Mouse (Mus musculus): ENCODE measurements around the gene Trim15.

DNA sequence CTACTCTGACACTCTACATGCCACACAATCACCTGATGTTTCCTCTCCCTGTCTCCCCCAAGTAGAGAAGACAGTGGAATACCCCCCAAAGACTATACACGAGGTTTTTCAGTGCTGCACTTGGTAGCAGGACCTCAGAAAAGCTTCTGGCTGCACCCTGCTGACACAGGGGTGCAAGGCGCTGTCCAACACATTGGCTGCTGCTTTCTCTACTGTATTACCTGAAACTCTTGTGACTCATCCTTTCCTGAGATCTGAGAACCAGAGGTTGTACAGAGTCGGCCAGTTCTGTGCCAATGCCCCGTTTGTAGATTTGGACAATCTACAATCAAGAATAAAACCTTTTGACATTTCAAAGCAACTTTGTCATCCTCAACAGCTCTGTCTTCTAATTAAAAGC, 42.8 kb upstream of the Trim15 start:
- TF ChIP-seq GATA1 (IDR thresholded peaks at IDR 0.05; ENCODE audit: borderline replicate concordance, low read length) (no peak), FLI1 (IDR thresholded peaks at IDR 0.05; ENCODE audit: low read length) (no peak)

Data from megakaryocyte, embryonic 14.5 days (primary cell).